Mouse (Mus musculus): ENCODE measurements around the gene Lysmd2.
A peak's percentile ranks its signal among the peaks of the same experiment; 100 is the strongest.
"Not testable (repeated sequence)": the region's sequence is repeated elsewhere in the genome, so short reads cannot be mapped to it uniquely, and the experiment has no call there.

Gene Lysmd2

DNA sequence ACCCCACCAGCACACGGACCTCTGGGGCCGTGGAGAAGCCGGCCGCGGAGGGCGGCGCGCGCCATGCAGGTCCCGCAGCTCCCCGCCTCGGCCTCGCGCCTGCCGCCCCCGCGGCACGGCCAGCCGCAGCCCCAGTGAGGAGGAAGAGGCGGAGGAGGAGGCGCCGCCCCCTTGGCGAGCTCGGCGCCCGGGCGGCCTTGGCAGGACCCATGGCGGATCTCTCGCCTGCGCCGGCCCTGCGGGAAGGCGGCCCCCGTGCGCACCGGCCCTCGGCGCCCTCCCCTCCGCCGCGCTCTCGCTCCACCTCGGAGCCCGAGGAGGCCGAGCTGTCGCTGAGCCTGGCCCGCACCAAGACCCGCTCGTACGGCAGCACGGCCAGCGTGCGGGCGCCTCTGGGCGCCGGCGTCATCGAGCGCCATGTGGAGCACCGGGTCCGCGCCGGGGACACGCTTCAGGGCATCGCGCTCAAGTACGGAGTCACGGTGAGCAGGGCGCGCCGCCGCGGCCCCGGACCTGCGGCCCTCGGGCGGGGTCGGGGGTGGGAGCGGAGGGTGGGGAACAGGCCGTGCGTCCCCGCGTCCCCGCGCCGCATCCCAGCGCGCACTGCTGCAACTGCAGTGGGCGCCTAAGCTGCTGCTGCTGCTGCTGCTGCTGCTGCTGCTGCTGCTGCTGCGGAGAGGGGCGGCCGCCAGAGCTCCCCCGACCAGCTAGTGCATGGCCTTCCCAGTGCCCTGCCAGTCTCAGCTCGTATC, at the start of gene Lysmd2:
Gene Lysmd2, plus strand, starts transcription at position 186 of the 752 bp plus-strand sequence.
- peak; percentile 81 to 91 for DNase-seq

DNA sequence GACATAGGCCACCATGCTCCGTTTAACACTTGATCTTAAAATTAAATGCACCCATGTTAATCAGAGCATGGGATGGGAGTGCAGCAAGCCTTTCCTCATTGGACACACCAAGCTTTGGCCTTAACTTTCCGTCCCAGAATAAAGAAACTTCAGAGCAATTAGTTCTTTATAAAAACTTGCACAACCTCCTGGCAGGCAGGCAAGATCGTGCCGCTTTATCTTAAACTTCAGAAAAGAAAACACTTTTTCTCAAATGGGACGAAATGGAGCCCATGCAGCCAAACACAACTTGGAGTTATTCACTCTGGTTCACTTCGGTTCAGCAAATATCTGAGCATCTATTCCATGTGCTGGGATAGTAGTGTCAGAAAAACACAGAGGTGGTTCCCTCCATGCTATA, 46.2 kb upstream of the Lysmd2 start:
- no peak for DNase-seq

DNA sequence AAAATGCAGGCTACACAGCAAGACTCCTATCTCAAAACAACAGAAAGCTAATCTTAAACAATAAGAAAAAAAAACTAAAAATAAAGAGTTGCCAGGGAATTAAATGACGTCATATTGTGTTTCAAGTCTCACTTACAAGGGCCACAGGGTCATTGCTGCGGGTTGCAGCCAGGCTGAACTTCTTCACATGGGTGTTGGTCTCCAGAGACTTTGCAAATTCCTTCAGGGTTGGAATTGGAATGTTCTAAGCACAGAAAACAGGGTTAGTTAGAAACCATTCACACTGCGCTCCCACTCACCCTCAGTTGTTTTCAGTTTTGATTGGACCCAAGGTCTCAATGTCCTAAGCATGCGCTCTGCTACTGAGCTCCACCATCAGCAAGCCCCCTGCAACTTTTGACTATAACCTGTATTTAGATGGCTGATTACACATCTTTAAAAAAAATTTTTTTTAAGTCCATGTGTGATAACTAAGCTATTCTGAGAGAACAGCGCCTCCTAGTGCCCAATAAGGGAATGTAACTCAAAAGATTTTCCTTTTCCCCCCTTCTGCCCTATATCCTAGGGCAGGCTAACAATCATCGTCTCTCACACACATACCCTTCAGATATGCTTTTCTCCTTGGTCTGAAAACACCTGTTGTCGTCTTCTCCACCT, 43.7 kb upstream of the Lysmd2 start:
- DNase-seq, result no peak

DNA sequence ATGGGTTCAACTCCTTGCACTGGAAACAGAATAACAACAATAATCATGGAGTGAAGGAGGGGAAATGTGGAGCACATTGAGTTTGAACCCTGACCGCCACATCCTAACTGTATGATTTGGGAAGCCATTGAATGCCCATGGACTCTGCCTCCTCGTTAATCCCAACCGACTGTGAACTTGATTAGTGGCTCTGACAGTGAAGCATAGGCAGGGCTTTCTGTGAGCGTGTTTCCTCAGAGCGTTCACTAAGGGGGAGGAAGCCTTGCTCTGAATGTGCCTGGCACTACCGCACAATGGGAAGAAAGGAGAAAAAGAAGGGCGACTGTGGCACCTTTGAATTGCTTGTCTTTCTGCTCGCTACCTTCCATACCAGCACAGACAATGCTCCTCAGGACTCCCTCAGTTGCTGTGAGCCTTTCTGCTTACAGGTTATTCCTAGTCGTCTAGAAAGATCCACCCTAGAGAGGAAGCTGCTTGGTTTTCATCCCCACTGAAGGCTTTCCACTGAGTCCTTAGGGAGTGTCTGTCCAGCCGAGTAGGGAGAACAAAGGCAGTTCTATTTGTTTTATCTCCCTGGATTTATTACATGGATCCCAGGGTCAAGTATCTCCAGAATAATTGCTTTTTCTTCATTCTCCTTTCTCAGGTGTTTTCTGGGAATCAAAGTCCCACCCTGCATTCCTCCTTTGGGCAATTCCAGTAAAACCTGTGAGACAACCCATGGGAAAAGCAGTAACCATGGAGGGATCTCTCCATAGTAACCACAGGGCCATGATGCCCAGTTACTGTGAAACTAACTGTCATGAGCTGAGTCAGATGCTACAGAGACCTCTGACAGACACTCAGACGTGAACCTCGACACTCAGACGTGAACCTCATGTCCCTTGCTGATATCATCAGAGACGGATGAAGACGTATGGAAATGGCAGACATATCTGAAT, 35.4 kb upstream of the Lysmd2 start:
- no peak for DNase-seq

DNA sequence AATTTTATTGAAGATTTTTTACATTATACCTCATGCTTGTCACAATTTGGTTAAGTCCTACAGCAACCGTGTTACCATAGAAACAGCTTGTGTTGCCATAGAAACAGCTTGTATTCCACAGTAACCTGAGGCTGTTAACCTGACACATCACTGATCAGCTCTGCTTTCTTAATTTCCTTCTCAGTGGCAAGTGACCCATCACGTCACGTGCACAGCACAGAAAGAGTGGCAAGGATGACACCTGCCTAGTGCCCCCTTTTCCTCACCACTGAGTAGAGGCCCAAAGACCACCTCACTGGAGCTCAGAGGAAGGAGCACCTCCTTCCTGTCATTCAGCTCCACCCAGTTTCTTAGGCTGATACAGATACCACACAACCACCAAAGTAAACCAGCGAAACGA, 32.1 kb upstream of the Lysmd2 start:
- no peak for DNase-seq

DNA sequence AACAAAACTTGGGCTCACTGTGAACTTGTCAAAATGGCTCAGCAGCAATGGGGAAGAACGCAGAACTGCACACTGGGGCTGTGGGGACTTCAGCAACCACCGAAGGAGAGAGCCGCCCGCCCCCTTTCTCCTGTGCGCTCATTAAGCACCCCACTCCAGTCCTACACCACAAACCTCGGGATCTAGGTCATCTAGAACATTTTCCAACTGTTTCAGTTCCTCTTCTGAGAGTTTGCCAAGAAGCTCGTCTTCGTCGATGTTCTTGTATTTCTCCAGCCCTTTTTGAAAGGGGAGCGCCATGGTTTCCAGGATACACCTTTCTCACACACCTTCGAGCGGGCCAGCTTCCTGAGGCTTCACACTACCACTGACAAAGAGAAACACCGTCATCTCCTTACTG, 28.5 kb upstream of the Lysmd2 start:
- peak; percentile 35 to 36 for DNase-seq

DNA sequence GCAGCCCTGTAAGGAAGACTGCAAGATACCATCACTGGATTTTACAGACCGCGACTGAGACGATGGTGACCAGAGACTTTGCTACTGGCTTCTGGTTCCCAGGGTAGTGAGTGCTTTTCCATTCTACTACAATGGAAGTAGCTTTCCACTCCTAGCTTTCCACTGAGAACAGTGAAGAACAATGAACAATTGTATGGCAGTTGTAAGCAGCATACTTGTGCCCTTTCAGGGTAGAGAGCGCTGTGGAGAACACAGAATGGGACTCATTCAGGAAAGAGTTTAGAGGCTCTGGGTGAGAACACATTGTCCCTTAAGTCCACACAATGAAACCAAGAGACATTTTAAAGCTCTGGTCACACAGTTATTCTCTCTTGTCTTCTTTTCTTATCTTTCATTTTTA, 27.9 kb upstream of the Lysmd2 start:
- no peak for DNase-seq

DNA sequence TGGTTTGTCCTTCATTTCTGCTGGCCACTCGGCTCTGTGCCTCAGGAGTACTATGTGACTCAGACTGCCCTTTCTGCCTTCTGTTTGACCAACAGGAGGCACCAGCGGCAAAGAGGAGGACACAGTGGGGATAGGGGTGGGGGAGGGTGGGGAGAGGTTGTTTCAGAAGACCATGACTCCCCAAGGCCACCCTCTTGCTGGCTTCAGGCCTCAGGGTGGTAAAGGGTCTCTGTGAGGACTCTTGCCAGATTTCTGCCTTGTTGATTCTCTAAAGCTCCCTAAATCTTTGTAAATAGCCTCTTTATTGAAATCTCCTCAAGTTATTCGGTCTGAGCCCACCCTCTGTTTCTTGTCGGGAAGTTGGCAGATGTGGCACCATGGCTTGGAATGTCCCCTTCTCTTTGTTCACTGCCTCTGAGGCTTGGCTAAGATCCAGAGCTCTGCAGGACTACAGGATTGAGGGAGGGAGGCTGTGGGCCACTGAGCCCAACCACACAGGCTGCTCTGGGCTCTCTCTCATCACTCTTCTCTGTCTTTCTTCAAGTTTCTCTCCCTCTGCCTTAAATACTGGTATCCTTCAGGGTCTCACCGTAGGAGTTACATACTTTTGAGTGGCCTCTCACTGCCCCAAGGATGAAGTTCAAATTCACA, 26.2 kb upstream of the Lysmd2 start:
- peak; percentile 50 to 65 for DNase-seq

DNA sequence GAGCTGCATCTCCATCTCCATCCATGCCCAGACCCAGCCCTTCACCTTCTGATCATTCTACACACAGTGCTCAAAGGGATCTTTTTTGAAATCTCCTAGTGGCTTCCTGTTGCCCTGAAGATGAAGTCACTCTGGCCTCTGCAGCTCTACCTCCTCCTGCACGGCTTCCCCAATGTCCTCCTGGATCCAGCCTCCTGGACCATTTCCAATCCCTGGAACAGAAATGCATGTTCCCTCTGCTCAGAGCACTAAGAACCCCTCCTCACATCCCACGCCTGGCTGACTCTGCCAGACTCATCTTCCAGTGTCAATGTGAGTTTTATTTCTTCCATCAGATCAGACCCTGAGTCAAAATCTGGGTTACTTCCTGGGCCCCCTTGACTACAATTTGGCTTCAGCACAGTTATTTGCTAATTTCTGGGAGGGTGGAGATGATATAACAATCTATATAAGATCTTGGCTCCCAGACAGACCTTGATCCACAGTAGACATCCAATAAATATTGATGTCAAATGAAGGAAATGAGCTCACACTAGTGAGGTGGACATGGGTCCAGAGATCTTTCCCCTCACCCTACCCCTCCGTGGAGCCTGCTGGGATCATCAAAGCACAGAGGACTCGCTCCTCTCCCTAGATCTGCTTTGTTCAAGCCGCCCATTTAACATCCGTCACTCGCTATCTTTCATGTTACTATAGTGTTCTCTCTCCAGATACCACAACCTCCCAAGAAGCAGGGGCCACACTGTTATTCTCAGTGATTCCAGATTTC, 25.2 kb upstream of the Lysmd2 start:
- DNase-seq, result peak; percentile 57 to 64

DNA sequence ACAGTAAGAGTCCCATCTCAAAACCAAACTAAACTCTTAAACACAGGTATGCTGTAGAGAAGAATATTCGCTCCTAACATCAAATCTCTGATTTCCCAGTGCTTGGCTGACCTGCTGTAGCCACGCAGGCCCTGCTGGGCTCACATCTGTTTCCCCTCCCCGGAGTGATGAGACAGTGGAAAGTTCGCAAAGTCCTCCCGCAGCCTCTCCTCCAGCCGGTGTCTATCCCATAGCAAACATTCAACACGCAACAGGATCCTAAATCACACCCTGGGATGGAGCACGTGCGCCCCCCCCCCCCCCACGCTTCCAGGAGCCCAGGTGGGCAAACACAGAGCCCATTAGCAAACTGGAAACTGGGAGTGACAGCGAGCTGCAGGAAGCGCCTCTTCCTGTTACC, 24.0 kb upstream of the Lysmd2 start:
- no peak for DNase-seq

DNA sequence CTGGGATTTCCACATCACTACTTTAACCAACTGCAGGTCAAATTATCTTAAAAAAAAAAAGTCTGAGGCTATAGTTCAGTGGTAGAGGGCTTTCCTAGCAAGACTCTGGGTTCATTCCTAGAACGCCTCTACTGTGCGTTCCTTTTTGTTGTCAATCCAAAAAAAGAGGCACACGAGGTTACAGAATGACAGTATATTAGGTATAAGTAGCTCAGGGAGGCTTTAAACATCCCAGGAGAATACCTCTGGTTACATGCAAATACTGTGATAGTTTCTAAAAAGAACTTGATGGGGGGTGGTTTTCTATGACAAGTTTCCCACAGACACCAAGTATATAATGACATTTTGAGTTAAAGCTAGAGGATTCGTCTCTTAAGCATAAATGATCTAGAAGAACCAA, 18.0 kb upstream of the Lysmd2 start:
- no peak for DNase-seq

DNA sequence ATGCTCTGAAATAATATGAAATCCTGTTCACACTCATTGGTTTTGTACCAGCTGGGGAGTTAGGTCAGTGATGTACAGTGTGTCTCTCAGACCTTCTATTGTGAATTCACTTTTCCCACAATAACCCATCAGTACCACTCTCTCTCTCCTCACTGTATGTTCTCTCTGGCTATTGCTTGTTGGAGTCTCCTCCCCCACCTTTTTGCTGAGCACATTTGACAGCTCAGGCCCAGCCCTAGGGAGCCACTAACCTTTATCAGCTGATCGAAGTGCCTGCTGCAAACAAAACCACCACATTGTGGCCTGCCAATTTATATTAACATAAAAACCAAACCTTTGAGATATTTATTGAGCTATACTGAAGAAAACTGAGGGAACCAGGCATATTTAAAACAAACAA, 16.0 kb upstream of the Lysmd2 start:
- peak in 1 of 2 experiments; percentile 39 for DNase-seq

DNA sequence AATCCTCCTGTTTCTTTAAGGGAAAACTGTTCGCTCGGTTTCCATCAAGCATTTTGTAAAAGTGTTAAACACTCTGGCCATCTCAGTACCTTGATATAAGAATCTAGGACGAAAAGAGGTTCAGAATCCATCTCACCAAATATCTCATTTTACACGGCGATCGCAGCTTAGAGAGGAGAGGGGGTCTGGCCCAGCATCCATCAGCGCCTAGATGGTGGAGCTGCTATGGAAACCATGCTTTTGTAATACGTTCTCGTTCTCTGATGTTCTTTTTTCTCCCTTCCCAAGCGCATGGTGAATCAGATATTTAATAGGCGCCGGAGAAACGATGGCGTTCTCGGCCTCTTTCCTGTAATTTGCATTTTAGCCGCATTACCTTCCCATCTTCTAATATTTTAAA, 15.6 kb upstream of the Lysmd2 start:
- DNase-seq, result no peak

DNA sequence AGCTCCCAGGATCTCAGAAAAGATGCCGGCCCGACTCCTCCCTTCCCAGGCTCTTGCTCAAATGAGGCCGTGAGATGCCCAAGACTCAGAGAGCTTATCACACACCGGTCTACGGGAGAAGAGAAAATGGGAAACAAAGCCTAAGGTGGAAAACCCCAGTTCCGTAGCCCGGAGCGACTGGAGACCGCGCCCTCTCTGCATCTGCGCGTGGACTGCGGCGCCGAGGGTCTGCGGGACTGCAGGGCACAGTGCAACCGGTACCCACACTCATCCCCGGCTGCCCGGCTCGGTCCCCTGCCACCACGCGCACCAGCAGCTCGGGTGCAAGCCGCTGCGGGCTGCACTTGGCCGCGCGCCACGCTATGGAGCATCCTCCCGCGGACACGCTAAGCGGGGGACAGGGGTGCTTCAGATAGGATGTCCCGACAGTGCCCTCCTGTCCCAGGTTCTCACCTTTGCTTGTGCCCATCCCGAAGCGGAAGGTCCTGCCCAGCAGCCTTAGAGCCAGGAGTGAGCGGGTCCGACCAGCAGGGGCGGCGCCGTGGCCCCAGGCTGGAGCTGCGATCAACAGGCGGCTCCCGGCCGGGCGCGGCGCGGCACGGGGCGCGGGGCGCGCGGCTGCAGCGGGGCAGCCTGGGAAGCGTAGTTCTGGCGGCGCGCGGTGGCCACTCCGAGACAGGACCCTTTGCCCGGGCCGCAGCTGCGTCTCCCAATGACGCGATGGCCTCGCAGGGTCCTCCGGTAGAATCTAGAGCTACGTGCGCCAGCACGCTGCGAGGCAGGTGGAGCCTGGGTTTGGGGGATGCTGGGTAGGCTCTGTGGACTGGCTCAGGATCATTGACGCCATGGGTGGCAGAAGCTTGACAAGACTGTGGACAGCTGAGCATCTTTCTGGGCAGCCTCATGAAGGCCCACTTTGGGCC, 14.7 kb upstream of the Lysmd2 start, which contains the start of gene Tmod2:
Gene Tmod2, minus strand, starts transcription at position 755 of the 923 bp plus-strand sequence.
- peak; percentile 85 to 89 for DNase-seq

DNA sequence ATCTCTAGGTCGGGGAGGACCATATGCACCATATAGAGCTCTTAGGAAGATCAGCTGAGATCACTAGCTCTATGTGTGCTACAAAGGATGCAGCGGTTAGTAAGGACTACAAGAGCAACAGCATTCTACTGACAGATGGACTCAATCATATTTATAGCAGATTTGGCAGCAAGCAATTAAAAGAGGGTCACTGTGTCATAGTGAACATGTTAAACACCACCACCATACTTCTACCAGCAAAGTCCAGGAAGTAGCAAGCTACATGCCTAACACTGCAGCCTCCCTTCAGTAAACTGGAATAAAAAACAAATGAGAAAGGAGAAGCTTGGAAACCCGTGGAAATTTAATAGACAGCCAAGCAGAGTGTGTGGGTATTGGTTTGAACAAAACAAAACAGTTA, 9.0 kb upstream of the Lysmd2 start:
- no peak for DNase-seq

DNA sequence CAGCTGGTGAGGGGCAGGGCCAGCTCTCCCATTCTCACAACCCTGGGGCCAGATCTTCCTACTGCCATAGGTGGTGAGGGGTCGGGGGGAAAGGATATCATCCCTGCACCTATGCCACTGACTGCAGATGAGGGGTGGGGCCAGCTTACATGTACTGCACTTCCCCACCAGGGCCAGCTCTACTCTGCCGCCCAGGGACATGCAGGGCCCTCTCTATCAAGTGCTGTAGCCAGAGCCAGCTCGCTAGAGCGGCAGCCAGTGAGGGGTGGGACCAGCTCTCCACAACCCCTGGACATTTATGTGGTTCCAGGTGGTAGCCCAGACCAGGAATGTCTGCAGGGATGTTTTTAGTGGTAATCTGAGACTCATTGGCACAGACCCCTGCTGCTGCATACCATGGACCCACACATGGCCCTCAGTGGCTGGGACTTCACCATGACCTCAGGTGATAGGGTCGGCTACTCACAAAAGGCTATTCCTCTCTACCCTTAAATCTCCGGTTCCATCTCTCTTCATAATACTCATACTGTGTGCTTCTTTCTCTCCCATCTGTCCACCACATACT, 6.6 kb upstream of the Lysmd2 start:
- no peak for DNase-seq

DNA sequence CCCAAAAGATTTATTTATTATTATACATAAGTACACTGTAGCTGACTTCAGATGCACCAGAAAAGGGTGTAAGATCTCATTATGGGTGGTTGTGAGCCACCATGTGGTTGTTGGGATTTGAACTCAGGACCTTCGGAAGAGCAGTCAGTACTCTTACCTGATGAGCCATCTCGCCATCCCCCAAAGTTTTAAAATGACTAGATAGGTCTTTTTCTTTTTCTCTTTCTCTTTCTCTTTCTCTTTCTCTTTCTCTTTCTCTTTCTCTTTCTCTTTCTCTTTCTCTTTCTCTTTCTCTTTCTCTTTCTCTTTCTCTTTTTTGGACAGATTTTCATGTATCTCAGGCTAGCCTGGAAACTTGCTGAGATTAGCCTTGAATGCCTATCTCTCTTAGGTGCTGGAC, 5.8 kb upstream of the Lysmd2 start:
- not testable (repeated sequence) for DNase-seq

DNA sequence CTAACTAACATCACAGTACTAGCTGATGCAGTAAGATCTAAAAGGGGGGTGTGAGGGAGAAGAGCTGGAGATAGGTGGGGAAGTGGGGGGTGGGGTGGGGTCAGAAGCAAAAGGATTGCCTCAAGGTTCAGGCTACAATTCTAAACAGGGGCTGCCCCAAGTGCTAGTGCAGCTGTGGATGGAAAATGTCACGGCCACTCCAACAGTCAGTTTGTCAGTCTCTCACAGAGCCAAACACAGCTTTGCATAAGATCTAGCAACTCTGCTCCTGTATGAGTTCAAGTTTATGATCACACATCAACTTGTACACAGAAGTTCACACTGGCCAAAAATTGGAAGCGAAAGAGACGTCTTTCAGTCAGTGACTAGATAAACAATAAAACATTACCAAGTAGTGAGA, 4.1 kb upstream of the Lysmd2 start:
- no peak for DNase-seq

DNA sequence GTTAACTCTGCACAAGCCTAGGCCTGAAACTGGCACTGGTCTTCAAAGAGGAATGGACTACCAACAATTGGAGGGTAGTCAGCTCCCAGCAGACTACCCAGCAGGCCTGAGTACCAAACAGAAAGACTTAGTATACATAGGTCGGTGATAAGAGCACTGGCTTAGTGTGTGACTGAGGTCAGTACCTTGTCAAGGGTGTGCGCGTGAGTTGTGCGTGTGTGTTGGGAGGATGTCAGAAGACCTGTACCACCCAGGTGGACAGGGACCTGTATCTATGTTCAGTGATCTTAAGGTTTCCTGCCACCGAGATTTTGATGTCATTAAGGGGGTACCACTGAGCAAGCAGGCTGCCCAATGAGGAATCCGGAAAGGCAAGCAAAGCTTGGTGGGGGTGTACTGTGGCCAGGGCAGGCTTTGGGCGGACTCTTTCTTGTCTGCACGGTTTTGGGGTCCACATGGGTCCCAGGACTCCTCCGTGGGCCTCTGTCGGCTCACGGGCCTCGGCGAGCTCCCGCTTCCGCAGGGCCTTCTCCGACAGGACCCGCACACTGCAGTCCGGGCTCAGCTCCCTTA, 472 bp upstream of the Lysmd2 start:
- DNase-seq, result peak in 1 of 2 experiments; percentile 32

DNA sequence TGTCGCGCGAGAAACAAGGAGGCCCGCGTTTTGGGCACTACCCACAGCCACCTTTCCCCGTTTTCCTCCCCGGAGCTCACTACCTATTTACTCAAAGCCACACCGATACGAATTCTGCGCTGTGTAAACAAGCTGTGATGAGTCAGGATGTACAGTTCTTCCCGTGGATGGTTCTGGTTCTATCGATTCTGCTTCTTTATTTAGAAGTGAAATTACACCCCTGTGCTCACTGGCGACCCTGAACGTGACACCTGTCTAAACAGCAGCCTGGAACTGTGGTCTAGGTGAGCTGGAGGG, 715 bp downstream of the Lysmd2 start:
- peak in 1 of 2 experiments; percentile 49 for DNase-seq

Measured in cerebellum, adult 18-20 months (tissue).